Mouse (Mus musculus) G1E (cell line): ENCODE data around the gene Pnma1.

Experiments used
- CTCF ChIP-seq: IDR thresholded peaks from 2 replicates; pipeline ENCODE4 v1.5.1; 2012; ENCODE audit warnings: low read depth, low read length, inconsistent platforms, mixed read lengths
- GATA1 ChIP-seq: IDR thresholded peaks from 2 replicates; pipeline ENCODE4 v1.6.1; 2012; ENCODE audit warnings: borderline replicate concordance, low read length, inconsistent platforms, mixed read lengths
- GATA2 ChIP-seq: IDR thresholded peaks from 2 replicates; pipeline ENCODE4 v1.6.1; 2012; ENCODE audit warnings: low read depth, low read length, inconsistent platforms, borderline replicate concordance
- POLR2AphosphoS5 ChIP-seq: IDR thresholded peaks from 2 replicates; pipeline ENCODE4 v1.6.1; 2012; ENCODE audit warnings: low read depth, low read length, inconsistent platforms; ENCODE audit not compliant: insufficient replicate concordance
- TAL1 ChIP-seq: conservative IDR thresholded peaks from 2 replicates; pipeline ENCODE4 v1.6.1; 2012; ENCODE audit warnings: low read depth, low read length, inconsistent platforms, mixed read lengths

GRCm38 (mm10) chr12:84178652-84179445 lies 30.6 kb upstream of the Pnma1 start:
- TF ChIP-seq CTCF = no peak
- TF ChIP-seq GATA2 = no peak
- TF ChIP-seq POLR2AphosphoS5 = no peak
- TF ChIP-seq TAL1 = no peak
- no peak for TF ChIP-seq GATA1
